Mouse (Mus musculus) lung, postnatal 10 days (tissue): ENCODE results near the gene Hexim2.

Source experiments
- DNase-seq: peaks from one replicate; pipeline ENCODE4 v3.0.0; 2021

The Hexim2 gene

DNA sequence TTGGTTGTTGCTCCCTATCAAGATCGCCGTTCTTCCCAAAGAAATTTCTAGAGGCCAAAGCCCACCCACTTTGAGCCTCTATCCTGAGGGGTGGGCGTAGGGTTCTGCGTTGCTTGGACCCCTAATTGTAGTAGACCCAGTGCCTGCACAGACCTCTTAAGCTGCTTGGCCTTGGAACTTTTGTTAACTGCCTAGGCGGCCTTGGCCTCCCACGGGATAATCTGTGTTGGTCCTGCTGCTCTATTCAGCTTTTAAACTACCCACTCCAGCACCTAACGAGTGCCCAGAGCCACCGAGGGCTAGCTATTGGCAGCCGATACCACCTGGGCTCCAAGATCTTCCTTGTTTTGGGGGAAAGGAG is 19.7 kb upstream of the Hexim2 start:
- DNase-seq: no peak

DNA sequence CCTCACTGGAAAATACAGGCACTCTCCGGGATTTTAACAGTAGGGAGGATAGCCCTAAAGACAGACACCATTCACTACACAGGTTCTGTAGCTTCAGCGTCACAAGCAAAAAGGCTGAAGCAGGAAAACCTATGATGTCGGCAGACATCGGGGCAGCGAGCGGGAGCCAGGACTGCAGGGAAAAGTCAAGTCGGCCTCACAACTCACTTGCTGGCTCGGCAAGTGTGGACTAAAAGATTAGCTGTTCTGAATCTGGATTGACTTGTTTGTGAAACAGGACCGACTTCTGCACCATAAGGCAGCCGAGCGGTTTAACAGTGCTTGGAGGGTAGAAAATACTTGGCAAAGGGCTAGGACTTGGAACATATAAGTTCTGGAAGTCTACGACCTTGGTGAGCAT is 19.2 kb upstream of the Hexim2 start:
- no peak for DNase-seq

DNA sequence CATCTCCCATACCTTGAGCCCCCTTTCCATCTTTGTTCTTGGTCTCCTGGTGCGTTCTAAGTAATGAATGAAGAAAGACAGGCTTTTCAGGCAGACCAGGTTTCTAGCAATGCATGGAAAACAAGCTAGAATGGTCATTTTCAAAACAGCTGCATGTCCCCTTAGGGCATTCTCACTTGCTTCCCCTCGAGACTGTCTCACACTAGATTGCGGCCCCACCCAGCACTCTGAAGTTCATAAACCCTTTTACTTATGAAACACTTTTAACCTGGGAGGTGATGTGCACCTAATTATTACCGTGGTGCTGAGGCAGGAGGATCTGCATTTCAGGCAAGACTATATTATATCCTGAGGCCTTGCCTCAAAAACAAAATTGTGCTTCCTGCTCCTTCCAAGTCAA is 18.5 kb upstream of the Hexim2 start:
- no peak for DNase-seq

DNA sequence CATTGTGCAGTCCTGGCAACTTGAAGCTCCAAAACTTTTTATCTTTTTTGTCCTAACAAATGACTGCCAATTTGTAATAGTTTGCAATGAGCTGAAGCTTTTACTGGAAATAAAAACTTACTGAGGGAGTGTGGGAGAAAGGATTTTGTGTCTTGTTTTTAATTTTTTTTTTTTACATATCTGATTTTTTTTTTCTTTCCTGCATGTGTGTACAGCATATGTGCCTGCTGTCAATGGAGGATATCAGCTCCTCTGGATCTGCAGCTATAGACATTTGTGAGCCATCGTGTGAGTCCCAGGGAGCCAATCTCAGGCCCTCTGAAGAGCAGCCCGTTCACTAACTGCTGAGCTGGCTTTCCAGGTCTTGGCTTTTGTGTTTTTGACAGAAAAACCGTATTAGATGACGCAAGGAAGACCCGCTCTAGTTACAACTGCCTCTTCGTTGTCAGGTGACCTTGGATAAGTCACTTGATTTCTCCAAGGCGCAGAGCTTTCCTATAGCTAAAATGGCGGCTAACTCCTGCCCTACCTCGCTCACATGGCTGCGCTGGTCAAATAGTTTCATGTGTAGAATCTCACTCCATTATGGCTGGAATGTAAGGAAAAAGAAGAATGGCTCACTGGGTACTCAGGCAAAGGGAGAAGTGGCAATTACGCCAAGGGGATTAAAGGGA is 17.8 kb upstream of the Hexim2 start:
- DNase-seq: no peak

DNA sequence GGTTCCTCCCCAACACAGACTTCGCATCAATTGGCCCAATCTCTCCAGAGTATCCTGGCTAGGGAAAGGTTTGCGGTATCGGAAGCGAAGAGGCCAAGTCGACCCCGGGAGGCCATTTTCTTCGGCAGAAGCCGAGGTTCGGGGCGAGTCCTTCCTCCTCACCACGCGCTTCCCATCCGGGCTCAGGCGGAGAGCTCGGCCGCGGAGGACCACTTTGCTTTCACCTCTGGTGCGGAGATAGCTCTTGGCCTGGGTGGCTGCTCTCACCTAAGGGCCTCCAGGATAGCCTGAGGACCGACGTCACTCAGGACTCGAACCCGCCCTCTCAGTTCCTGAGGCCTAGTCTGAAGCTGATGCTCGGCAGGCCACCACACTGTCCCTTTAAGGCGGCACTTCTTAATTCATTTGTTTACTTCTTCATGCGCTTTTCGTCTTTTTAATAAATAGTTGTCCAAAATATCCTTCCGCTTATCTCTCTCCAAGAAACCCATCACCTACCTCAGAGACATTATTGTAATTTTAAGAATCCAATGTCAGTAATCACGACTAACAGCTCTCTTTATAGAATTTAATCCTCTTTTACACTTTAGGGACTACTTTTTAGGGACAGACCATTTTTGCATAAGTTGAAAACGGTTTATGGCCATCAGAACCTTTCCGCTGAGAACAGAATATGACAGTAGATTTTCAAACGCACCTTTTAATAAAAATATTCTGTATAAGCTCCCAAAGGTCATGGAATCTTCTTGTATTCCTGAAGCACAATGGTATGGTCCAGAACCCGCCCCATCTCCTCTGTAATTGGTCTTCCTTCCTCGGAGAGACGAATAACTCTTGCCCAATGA is 16.8 kb upstream of the Hexim2 start:
- DNase-seq: peak; percentile 87

DNA sequence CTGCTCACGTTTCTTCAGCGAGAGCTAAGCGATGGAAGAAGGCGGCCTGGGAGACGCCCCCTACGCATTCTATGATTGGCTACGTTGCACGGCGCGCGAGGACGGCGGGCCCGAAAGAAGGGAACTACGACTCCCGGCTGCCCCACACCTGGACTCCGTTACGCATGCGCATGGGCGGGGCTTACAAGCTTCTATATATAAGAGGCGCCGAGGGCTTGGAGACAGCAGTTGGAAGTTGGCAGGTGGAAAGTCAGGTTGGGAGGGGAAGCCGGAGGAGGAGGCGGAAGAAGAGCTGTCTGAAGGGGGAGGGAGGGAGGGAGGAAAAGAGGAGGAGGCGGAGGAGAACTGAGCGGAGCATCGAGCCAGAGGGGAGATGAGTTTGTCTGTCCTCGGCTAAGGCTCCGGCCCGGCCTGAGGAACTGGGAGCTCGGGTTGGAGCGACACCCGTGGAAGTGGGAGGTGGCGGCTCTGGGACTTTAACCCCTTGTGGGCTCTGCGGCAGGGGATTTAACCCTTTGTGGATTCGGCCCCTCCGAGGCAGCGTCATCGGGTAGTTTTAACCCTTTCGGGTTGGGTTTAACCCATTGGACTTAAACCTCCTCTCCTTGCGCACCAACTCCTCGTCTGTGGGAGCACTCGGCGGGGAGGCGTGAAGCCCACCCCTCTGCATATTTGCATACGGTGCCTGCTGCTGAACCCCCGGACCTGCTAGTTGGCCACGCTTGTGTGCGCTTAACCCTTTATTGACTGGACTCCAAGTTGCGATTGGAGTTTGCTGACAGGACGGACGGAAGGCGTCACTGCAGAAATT is 16.0 kb upstream of the Hexim2 start, which contains the start of gene Hexim1:
Gene Hexim1, plus strand, starts transcription at position 224 of the 811 bp plus-strand sequence.
- peak; percentile 100 for DNase-seq

DNA sequence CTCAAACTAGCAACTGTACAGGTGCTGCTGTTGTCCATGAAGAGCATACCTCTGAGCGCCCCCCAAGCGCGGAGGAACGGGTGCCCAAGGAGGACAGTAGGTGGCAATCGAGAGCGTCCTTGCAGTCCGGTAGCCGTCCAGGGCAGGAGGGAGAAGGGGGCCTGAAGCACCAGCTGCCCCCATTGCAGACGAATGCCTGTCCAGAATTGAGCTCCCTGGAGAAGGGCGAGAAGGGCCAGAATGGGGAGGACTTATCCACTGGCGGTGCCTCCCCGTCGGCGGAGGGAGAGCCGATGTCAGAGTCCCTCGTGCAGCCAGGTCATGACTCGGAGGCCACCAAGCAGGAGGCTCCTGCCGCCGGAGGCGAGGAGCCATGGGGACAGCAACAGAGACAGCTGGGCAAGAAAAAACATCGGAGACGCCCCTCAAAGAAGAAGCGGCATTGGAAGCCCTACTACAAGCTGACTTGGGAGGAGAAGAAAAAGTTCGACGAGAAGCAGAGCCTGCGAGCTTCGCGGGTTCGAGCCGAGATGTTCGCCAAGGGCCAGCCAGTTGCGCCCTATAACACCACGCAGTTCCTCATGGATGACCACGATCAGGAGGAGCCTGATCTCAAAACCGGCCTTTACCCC is 15.2 kb upstream of the Hexim2 start:
- DNase-seq: peak; percentile 90

DNA sequence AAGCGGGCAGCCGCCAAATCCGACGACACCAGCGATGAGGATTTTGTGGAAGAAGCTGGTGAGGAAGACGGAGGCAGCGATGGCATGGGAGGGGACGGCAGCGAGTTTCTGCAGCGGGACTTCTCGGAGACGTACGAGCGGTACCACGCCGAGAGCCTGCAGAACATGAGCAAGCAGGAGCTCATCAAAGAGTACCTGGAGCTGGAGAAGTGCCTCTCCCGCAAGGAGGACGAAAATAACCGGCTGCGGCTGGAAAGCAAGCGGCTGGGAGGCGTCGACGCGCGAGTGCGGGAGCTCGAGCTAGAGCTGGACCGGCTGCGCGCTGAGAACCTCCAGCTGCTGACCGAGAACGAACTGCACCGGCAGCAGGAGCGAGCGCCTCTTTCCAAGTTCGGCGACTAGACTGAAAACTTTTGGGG is 14.6 kb upstream of the Hexim2 start:
- peak; percentile 66 for DNase-seq

GRCm38 (mm10) chr11:103118866-103119265 is 13.4 kb upstream of the Hexim2 start:
- DNase-seq: no peak

GRCm38 (mm10) chr11:103119609-103120008 is 12.6 kb upstream of the Hexim2 start:
- DNase-seq: no peak

GRCm38 (mm10) chr11:103120315-103120714 is 11.9 kb upstream of the Hexim2 start:
- peak; percentile 60 for DNase-seq

- DNase-seq: peak; percentile 100
These were observed 587 bp downstream of the Hexim2 start for GRCm38 (mm10) chr11:103132576-103133455.

- no peak for DNase-seq
These were observed 1.4 kb downstream of the Hexim2 start for GRCm38 (mm10) chr11:103133456-103134185.

GRCm38 (mm10) chr11:103134221-103134620 is 2.0 kb downstream of the Hexim2 start:
- no peak for DNase-seq

- DNase-seq: no peak
These were observed 3.9 kb downstream of the Hexim2 start for GRCm38 (mm10) chr11:103136039-103136577.

- no peak for DNase-seq
These were observed 7.9 kb downstream of the Hexim2 start for GRCm38 (mm10) chr11:103139951-103140762.

DNA sequence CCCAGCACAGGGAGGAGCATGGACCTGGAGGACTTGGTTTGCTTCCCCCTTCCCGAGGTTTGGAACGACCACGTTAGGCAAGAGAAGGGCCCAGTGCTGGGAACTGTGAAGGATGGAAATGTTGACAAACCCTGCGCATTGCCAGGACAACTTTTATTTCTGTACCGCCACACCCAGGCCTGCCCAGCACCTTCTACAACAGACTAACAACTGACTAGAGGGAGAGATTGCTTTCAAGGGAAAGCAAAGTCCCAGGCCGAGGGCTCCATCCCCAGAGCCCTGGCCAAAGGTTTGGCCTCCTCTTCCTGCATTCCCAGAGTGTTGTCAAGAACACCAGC is 8.5 kb downstream of the Hexim2 start:
- peak; percentile 58 for DNase-seq

GRCm38 (mm10) chr11:103141101-103141943 is 9.1 kb downstream of the Hexim2 start:
- DNase-seq: peak; percentile 91

- DNase-seq: peak; percentile 38
These were observed 9.7 kb downstream of the Hexim2 start for GRCm38 (mm10) chr11:103141944-103142255.
